In genomic region chr12:108170467-108170866, GRCm38 (mm10) we compare ENCODE assay signal across 24 mouse cellular contexts. TPM values are rescaled to one million over a fixed set of nuclear protein-coding genes. Genes with fewer than 3 reads are reported as not detected.
DNase-seq lines count a peak whose midpoint lies in the region; ATAC-seq and TF ChIP-seq lines count a peak whose summit lies in the region.
"Had no signal": no experiment of that assay in that cellular context is flagged by ENCODE, and none has a peak within 500 bp of the region (broad histone marks: within the 10 kb centered on the region; RNA-seq: fewer than 3 reads in every experiment).

No protein-coding gene starts in this region.

- H3K9ac ChIP-seq in MEL (ENCODE audit: control insufficient read depth, low read depth, low read length, poor library complexity, severe bottlenecking) = no peak overlapping the region
- H3K9ac ChIP-seq: embryonic facial prominence, embryonic 12.5 days; kidney, embryonic 15.5 days; liver, postnatal 0 days; midbrain, embryonic 12.5 days had no signal

- TF ChIP-seq CTCF in MEL (IDR thresholded peaks at IDR 0.05 in 2 of 3, conservative IDR thresholded peaks at IDR 0.05 in 1 of 3; ENCODE audit: control insufficient read depth in 1 of 3, insufficient read depth in 1 of 3, low read depth in 2 of 3, low read length in 3 of 3, poor library complexity in 1 of 3, severe bottlenecking in 1 of 3) = no peak

- no peaks in the 10 kb centered on the region for H3K27me3 ChIP-seq in MEL (ENCODE audit: control insufficient read depth in 1 of 2, insufficient read depth in 2 of 2, low read length in 2 of 2)
- no peaks in the 10 kb centered on the region for H3K27me3 ChIP-seq in hindbrain, embryonic 10.5 days (ENCODE audit: insufficient read depth, poor library complexity, severe bottlenecking)
- H3K27me3 ChIP-seq: embryonic facial prominence, embryonic 12.5 days; kidney, embryonic 15.5 days; midbrain, embryonic 12.5 days had no signal

- no peak for TF ChIP-seq POLR2A in MEL (IDR thresholded peaks at IDR 0.05; ENCODE audit: control insufficient read depth in 1 of 2, insufficient read depth in 1 of 2, low read depth in 1 of 2, low read length in 2 of 2, poor library complexity in 1 of 2)

- ATAC-seq in hematopoietic stem cell, adult 5-6 weeks (replicated peaks in 1 of 2; ENCODE audit: insufficient read depth in 1 of 2, low FRiP score in 2 of 2, low TSS enrichment in 1 of 2, low read depth in 1 of 2, poor library complexity in 2 of 2, severe bottlenecking in 2 of 2) = peak; percentile 47 to 48; a peak in 3 of 4 replicates
- ATAC-seq in monocyte, adult 5-6 weeks (replicated peaks; ENCODE audit: insufficient number of reproducible peaks, low FRiP score, low TSS enrichment, poor library complexity, severe bottlenecking) = peak; percentile 73
- ATAC-seq: liver, postnatal 0 days had no signal

- H3K4me1 ChIP-seq in MEL (ENCODE audit: control insufficient read depth in 1 of 2, insufficient read depth in 2 of 2, low read length in 2 of 2) = peaks cover 3 to 8% of the 10 kb centered on the region in 2 experiments; a peak in 3 of 4 replicates
- peaks cover 13% of the 10 kb centered on the region for H3K4me1 ChIP-seq in hindbrain, embryonic 10.5 days (replicated peaks)

- no peak overlapping the region for H3K27ac ChIP-seq in MEL (ENCODE audit: control insufficient read depth, low read depth, low read length)
- no peak overlapping the region for H3K27ac ChIP-seq in hindbrain, embryonic 10.5 days
- H3K27ac ChIP-seq: embryonic facial prominence, embryonic 12.5 days; heart, embryonic 10.5 days; kidney, embryonic 15.5 days; left cerebral cortex, adult 2 months; limb, embryonic 10.5 days; midbrain, embryonic 12.5 days had no signal

- TF ChIP-seq EP300 in MEL (IDR thresholded peaks at IDR 0.05; ENCODE audit: low read depth in 1 of 2, low read length in 2 of 2) = no peak

- DNase-seq in A20 (ENCODE audit: low read depth, low spot score) (peak; percentile 66), MEL (ENCODE audit: low read depth, low spot score) (peak; percentile 14)
- DNase-seq in hindbrain, embryonic 10.5 days (ENCODE audit: low spot score) = no peak
- no peak for DNase-seq in cerebellum, adult 11 months
- DNase-seq in right cerebral cortex, postnatal 14 days = no peak
- DNase-seq: adrenal gland, postnatal 25 days; cerebellum, adult 18-20 months; cerebellum, postnatal 14 days; kidney, adult 11 months; kidney, postnatal 4 days; layer of hippocampus, adult 9-11 months; liver; liver, postnatal 0 days; retina, postnatal 1 day; thymus, adult 2 months; thymus, postnatal 4 days had no signal

- peaks cover 1 to 6% of the 10 kb centered on the region in 2 experiments; a peak in 3 of 4 replicates for H3K36me3 ChIP-seq in MEL (ENCODE audit: control insufficient read depth in 1 of 2, insufficient read depth in 2 of 2, low read length in 2 of 2)
- H3K36me3 ChIP-seq in hindbrain, embryonic 10.5 days = no peaks in the 10 kb centered on the region
- H3K36me3 ChIP-seq: embryonic facial prominence, embryonic 12.5 days; heart, embryonic 10.5 days; kidney, embryonic 15.5 days; limb, embryonic 10.5 days; midbrain, embryonic 12.5 days had no signal

- H3K79me2 ChIP-seq in MEL (ENCODE audit: control insufficient read depth, insufficient read depth, low read length, poor library complexity) = peaks cover 42% of the 10 kb centered on the region

- whole genome bisulfite sequencing in hindbrain, embryonic 10.5 days = 90% methylated on average over 3 of the region's 3 CpGs

- H3K4me3 ChIP-seq in MEL (ENCODE audit: control insufficient read depth in 1 of 2, insufficient read depth in 1 of 2, low read depth in 2 of 2, low read length in 2 of 2) = no peak overlapping the region
- no peak overlapping the region for H3K4me3 ChIP-seq in hindbrain, embryonic 10.5 days
- H3K4me3 ChIP-seq: embryonic facial prominence, embryonic 12.5 days; heart, embryonic 10.5 days; kidney, embryonic 15.5 days; left cerebral cortex, adult 2 months; limb, embryonic 10.5 days; midbrain, embryonic 12.5 days had no signal

- TF ChIP-seq RAD21 in MEL (IDR thresholded peaks at IDR 0.05; ENCODE audit: low read depth, low read length) = no peak

- no peaks in the 10 kb centered on the region for H3K9me3 ChIP-seq in MEL (replicated peaks; ENCODE audit: insufficient read depth, low read length)
- H3K9me3 ChIP-seq in hindbrain, embryonic 10.5 days = no peaks in the 10 kb centered on the region
- H3K9me3 ChIP-seq: embryonic facial prominence, embryonic 12.5 days; heart, embryonic 10.5 days; kidney, embryonic 15.5 days; limb, embryonic 10.5 days; midbrain, embryonic 12.5 days had no signal

TF ChIP-seq in MEL, 35 proteins besides CTCF, POLR2A, EP300 and RAD21:
- TF ChIP-seq MEF2A (IDR thresholded peaks at IDR 0.05; ENCODE audit: extremely low read depth, insufficient replicate concordance, low read depth, low read length, poor library complexity, severe bottlenecking) (no peak), TCF12 (IDR thresholded peaks at IDR 0.05; ENCODE audit: low read depth, low read length) (no peak), GABPA (IDR thresholded peaks at IDR 0.05; ENCODE audit: low read depth, low read length) (no peak), MAFK (IDR thresholded peaks at IDR 0.05; ENCODE audit: borderline replicate concordance, low read depth, low read length) (no peak), HCFC1 (IDR thresholded peaks at IDR 0.05; ENCODE audit: low read depth, low read length) (no peak), GATA1 (IDR thresholded peaks at IDR 0.05; ENCODE audit: low read depth, low read length) (no peak), POLR2AphosphoS5 (IDR thresholded peaks at IDR 0.05; ENCODE audit: borderline replicate concordance, low read depth, low read length) (no peak), UBTF (IDR thresholded peaks at IDR 0.05; ENCODE audit: borderline replicate concordance, insufficient read depth, low read depth, low read length) (no peak), RCOR1 (IDR thresholded peaks at IDR 0.05; ENCODE audit: low read depth, low read length) (no peak), POLR2AphosphoS2 (IDR thresholded peaks at IDR 0.05; ENCODE audit: low read length) (no peak), JUND (IDR thresholded peaks at IDR 0.05; ENCODE audit: low read depth, low read length) (no peak), NELFE (IDR thresholded peaks at IDR 0.05; ENCODE audit: low read depth, low read length) (no peak), KAT2A (conservative IDR thresholded peaks at IDR 0.05; ENCODE audit: low read depth, low read length) (no peak), NRF1 (IDR thresholded peaks at IDR 0.05; ENCODE audit: insufficient read depth, low read depth, low read length, poor library complexity, severe bottlenecking) (no peak), MAZ (IDR thresholded peaks at IDR 0.05; ENCODE audit: low read depth, low read length) (no peak), ZMIZ1 (IDR thresholded peaks at IDR 0.05; ENCODE audit: low read depth, low read length) (no peak), MYB (IDR thresholded peaks at IDR 0.05; ENCODE audit: low read depth, low read length) (no peak)

RNA-seq across cellular contexts. Expression of gene Setd3, which starts 8.6 kb away (rescaled TPM):
- total RNA-seq in MEL (2012; rRNA removed) = 38.4 and 40.1 TPM in 2 replicates
- 10 to 100 TPM in 1 of 2 experiments, not detected in 1; 59.9 TPM for polyA plus RNA-seq in MEL (2012; ENCODE audit: insufficient read depth in 1 of 2, insufficient read length in 2 of 2, low read depth in 1 of 2, low replicate concordance in 2 of 2, missing spikeins in 1 of 2)
- total RNA-seq in hematopoietic stem cell, adult 5-6 weeks (2017) = 99.8 and 107 TPM in 2 replicates
- total RNA-seq in monocyte, adult 5-6 weeks (2017) = 101 to 135 TPM (median 121 TPM) in 3 replicates
- polyA plus RNA-seq in hindbrain, embryonic 10.5 days (2016; fragmentation: Nextera tagmentation; extraction: Ambion mirVana) = 76.9 and 82.1 TPM in 2 replicates

RNA-seq across cellular contexts. Expression of gene Ccnk, which starts 8.9 kb away (rescaled TPM):
- total RNA-seq in MEL (2012; rRNA removed) = 7.6 and 8.9 TPM in 2 replicates
- polyA plus RNA-seq in MEL (2012; ENCODE audit: insufficient read depth in 1 of 2, insufficient read length in 2 of 2, low read depth in 1 of 2, low replicate concordance in 2 of 2, missing spikeins in 1 of 2) = 10 to 100 TPM; 62.8 to 69.6 TPM
- total RNA-seq in hematopoietic stem cell, adult 5-6 weeks (2017) = 15.1 and 20.9 TPM in 2 replicates
- total RNA-seq in monocyte, adult 5-6 weeks (2017) = 22.4 to 31.4 TPM (median 26.9 TPM) in 3 replicates
- polyA plus RNA-seq in hindbrain, embryonic 10.5 days (2016; fragmentation: Nextera tagmentation; extraction: Ambion mirVana) = 2.9 and 3.3 TPM in 2 replicates

Comparison
In these comparisons a context has a peak if more than half of its experiments do, and no peak if none do; other contexts are left out.
1. DNase-seq: peak in A20 (single experiment) and MEL (single experiment); none in hindbrain, embryonic 10.5 days (single experiment), cerebellum, adult 11 months (single experiment) and right cerebral cortex, postnatal 14 days (single experiment).